Mouse (Mus musculus): ENCODE data around the gene Rhoc. TPM values are rescaled to one million over a fixed set of nuclear protein-coding genes. Genes with fewer than 3 reads are reported as not detected.
A peak's percentile ranks its signal among the peaks of the same experiment; 100 is the strongest.

The Rhoc gene
- polyA plus RNA-seq, 1 experiment from 2014 or later: 145 TPM

- peaks cover 34% of the 10 kb centered on the region for H3K36me3 ChIP-seq
- peak; percentile 63 for DNase-seq (ENCODE audit: low spot score)
- no peaks in the 10 kb centered on the region for H3K9me3 ChIP-seq (replicated peaks)
- peaks cover 67% of the 10 kb centered on the region for H3K4me1 ChIP-seq
- peak overlapping the region; percentile 76 for H3K4me3 ChIP-seq
- WGBS: 27% methylated on average over 13 of the region's 13 CpGs
- peaks cover 18% of the 10 kb centered on the region for H3K27me3 ChIP-seq (ENCODE audit: low read depth, poor library complexity, severe bottlenecking)
- peak overlapping the region; percentile 92 for H3K27ac ChIP-seq
Measured at GRCm38 (mm10) chr3:104789822-104790221, 1.6 kb downstream of the Rhoc start.

GRCm38 (mm10) chr3:104790401-104790937 is 2.3 kb downstream of the Rhoc start:
- peak overlapping the region; percentile 92 for H3K27ac ChIP-seq
- DNase-seq (ENCODE audit: low spot score): peak; percentile 68
- H3K9me3 ChIP-seq (replicated peaks): no peaks in the 10 kb centered on the region
- 16% methylated on average over 6 of the region's 6 CpGs for WGBS
- peak overlapping the region; percentile 76 for H3K4me3 ChIP-seq
- H3K4me1 ChIP-seq: peaks cover 73% of the 10 kb centered on the region
- H3K27me3 ChIP-seq (ENCODE audit: low read depth, poor library complexity, severe bottlenecking): peaks cover 11% of the 10 kb centered on the region
- H3K36me3 ChIP-seq: peaks cover 40% of the 10 kb centered on the region

- Histone ChIP-seq H3K4me1 (peaks cover 78% of the 10 kb centered on the region), H3K27me3 (ENCODE audit: low read depth, poor library complexity, severe bottlenecking) (peaks cover 6% of the 10 kb centered on the region; the same call in 1 of the 2 replicates), H3K4me3 (peak overlapping the region; percentile 76), H3K27ac (peak overlapping the region; percentile 92), H3K9me3 (replicated peaks) (no peaks in the 10 kb centered on the region), H3K36me3 (peaks cover 45% of the 10 kb centered on the region)
- 18% methylated on average over 4 of the region's 4 CpGs for WGBS
- DNase-seq (ENCODE audit: low spot score): no peak
Measured at GRCm38 (mm10) chr3:104791017-104791416, 2.8 kb downstream of the Rhoc start.

GRCm38 (mm10) chr3:104791671-104792070 is 3.5 kb downstream of the Rhoc start:
- Histone ChIP-seq H3K36me3 (peaks cover 52% of the 10 kb centered on the region), H3K27me3 (ENCODE audit: low read depth, poor library complexity, severe bottlenecking) (0 out of 2 replicates have a peak, but pooled peaks cover 4% of the 10 kb centered on the region), H3K27ac (peak overlapping the region; percentile 92; the same call in 1 of the 2 replicates), H3K4me1 (peaks cover 83% of the 10 kb centered on the region), H3K9me3 (replicated peaks) (no peaks in the 10 kb centered on the region), H3K4me3 (0 out of 2 replicates have a peak overlapping the region, but pooled peaks have one; percentile 76)
- no peak for DNase-seq (ENCODE audit: low spot score)
- 95% methylated on average over 8 of the region's 8 CpGs for WGBS

- no peak for DNase-seq (ENCODE audit: low spot score)
- Histone ChIP-seq H3K27ac (no peak overlapping the region), H3K4me3 (no peak overlapping the region), H3K9me3 (replicated peaks) (no peaks in the 10 kb centered on the region), H3K36me3 (peaks cover 61% of the 10 kb centered on the region), H3K4me1 (peaks cover 84% of the 10 kb centered on the region), H3K27me3 (ENCODE audit: low read depth, poor library complexity, severe bottlenecking) (0 out of 2 replicates have a peak, but pooled peaks cover 4% of the 10 kb centered on the region)
- 71% methylated on average over 15 of the region's 15 CpGs for WGBS
Measured at GRCm38 (mm10) chr3:104792360-104793270, 4.4 kb downstream of the Rhoc start.

GRCm38 (mm10) chr3:104793871-104794828 is 6.0 kb downstream of the Rhoc start:
- H3K9me3 ChIP-seq (replicated peaks): no peaks in the 10 kb centered on the region
- DNase-seq (ENCODE audit: low spot score): peak; percentile 90
- 53% methylated on average over 20 of the region's 20 CpGs for WGBS
- peaks cover 71% of the 10 kb centered on the region for H3K36me3 ChIP-seq
- peak overlapping the region; percentile 22; the same call in 1 of the 2 replicates for H3K4me3 ChIP-seq
- H3K27me3 ChIP-seq (ENCODE audit: low read depth, poor library complexity, severe bottlenecking): no peaks in the 10 kb centered on the region
- peaks cover 75% of the 10 kb centered on the region for H3K4me1 ChIP-seq
- H3K27ac ChIP-seq: peak overlapping the region; percentile 79

- no peak for DNase-seq (ENCODE audit: low spot score)
- H3K27me3 ChIP-seq (ENCODE audit: low read depth, poor library complexity, severe bottlenecking): no peaks in the 10 kb centered on the region
- H3K4me1 ChIP-seq: peaks cover 67% of the 10 kb centered on the region
- 0 out of 2 replicates have a peak overlapping the region, but pooled peaks have one; percentile 22 for H3K4me3 ChIP-seq
- H3K9me3 ChIP-seq (replicated peaks): no peaks in the 10 kb centered on the region
- 50% methylated on average over 12 of the region's 12 CpGs for WGBS
- H3K36me3 ChIP-seq: peaks cover 79% of the 10 kb centered on the region
- peak overlapping the region; percentile 59 for H3K27ac ChIP-seq
Measured at GRCm38 (mm10) chr3:104794953-104795470, 6.8 kb downstream of the Rhoc start.

GRCm38 (mm10) chr3:104795661-104796340 is 7.6 kb downstream of the Rhoc start:
- 73% methylated on average over 15 of the region's 15 CpGs for WGBS
- H3K36me3 ChIP-seq: peaks cover 87% of the 10 kb centered on the region
- no peak overlapping the region for H3K4me3 ChIP-seq
- H3K9me3 ChIP-seq (replicated peaks): no peaks in the 10 kb centered on the region
- DNase-seq (ENCODE audit: low spot score): peak; percentile 32
- H3K27me3 ChIP-seq (ENCODE audit: low read depth, poor library complexity, severe bottlenecking): no peaks in the 10 kb centered on the region
- H3K27ac ChIP-seq: peak overlapping the region; percentile 59; the same call in 1 of the 2 replicates
- H3K4me1 ChIP-seq: peaks cover 59% of the 10 kb centered on the region

GRCm38 (mm10) chr3:104796430-104797082 is 8.4 kb downstream of the Rhoc start:
- H3K4me1 ChIP-seq: peaks cover 51% of the 10 kb centered on the region
- H3K36me3 ChIP-seq: peaks cover 94% of the 10 kb centered on the region
- H3K9me3 ChIP-seq (replicated peaks): no peaks in the 10 kb centered on the region
- H3K27me3 ChIP-seq (ENCODE audit: low read depth, poor library complexity, severe bottlenecking): no peaks in the 10 kb centered on the region
- H3K4me3 ChIP-seq: no peak overlapping the region
- no peak overlapping the region for H3K27ac ChIP-seq
- peak; percentile 29 for DNase-seq (ENCODE audit: low spot score)
- 88% methylated on average over 15 of the region's 15 CpGs for WGBS

- Histone ChIP-seq H3K27ac (no peak overlapping the region), H3K27me3 (ENCODE audit: low read depth, poor library complexity, severe bottlenecking) (no peaks in the 10 kb centered on the region), H3K9me3 (replicated peaks) (no peaks in the 10 kb centered on the region), H3K4me3 (no peak overlapping the region), H3K4me1 (peaks cover 16% of the 10 kb centered on the region), H3K36me3 (peaks cover 90% of the 10 kb centered on the region)
- DNase-seq (ENCODE audit: low spot score): no peak
- WGBS: 96% methylated on average over 11 of the region's 11 CpGs
Measured at GRCm38 (mm10) chr3:104800681-104801080, 12.5 kb downstream of the Rhoc start.

GRCm38 (mm10) chr3:104801481-104801880 is 13.3 kb downstream of the Rhoc start:
- WGBS: 90% methylated on average over 6 of the region's 6 CpGs
- H3K27ac ChIP-seq: no peak overlapping the region
- H3K27me3 ChIP-seq (ENCODE audit: low read depth, poor library complexity, severe bottlenecking): no peaks in the 10 kb centered on the region
- no peak overlapping the region for H3K4me3 ChIP-seq
- peaks cover 84% of the 10 kb centered on the region for H3K36me3 ChIP-seq
- H3K4me1 ChIP-seq: peaks cover 10% of the 10 kb centered on the region
- no peak for DNase-seq (ENCODE audit: low spot score)
- no peaks in the 10 kb centered on the region for H3K9me3 ChIP-seq (replicated peaks)
